Mouse (Mus musculus): ENCODE measurements around the gene Cd300lf.

Cd300lf gene

DNA sequence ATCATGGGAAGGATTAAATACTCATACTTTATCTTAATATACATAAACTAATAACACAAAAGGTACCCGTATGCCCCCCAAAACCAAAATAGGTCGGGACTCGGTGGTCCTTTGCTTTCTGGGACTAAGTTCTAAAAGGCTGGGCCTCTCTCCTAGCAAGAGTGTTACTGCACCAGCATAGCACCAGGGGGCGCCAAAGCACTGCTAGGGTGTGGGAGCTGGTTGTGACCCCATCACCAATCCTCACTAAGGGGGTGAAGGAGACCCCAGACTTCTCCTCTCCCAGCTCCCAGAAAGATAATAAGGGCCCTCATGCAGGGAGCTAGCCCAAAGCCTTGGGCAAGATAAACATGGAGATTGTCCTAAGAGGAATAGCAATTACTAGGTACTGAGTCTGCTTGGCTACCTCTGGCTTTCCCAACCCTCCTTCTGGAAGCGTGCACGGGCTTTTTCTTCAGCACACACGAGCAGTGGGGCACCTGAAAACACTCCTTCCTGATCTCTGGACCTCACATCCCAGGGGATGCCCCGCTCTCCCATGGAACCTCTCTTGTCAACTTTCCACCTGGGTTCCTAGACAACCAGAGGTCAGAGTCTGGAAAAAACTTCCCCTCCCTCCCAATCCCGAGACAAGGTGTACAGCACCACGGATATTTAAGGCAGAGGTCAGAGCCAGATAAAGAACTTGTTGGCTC lies 27.2 kb upstream of the Cd300lf start:
- peak in 1 of 2 experiments; percentile 65 for DNase-seq (ENCODE audit: low spot score in 2 of 2)

DNA sequence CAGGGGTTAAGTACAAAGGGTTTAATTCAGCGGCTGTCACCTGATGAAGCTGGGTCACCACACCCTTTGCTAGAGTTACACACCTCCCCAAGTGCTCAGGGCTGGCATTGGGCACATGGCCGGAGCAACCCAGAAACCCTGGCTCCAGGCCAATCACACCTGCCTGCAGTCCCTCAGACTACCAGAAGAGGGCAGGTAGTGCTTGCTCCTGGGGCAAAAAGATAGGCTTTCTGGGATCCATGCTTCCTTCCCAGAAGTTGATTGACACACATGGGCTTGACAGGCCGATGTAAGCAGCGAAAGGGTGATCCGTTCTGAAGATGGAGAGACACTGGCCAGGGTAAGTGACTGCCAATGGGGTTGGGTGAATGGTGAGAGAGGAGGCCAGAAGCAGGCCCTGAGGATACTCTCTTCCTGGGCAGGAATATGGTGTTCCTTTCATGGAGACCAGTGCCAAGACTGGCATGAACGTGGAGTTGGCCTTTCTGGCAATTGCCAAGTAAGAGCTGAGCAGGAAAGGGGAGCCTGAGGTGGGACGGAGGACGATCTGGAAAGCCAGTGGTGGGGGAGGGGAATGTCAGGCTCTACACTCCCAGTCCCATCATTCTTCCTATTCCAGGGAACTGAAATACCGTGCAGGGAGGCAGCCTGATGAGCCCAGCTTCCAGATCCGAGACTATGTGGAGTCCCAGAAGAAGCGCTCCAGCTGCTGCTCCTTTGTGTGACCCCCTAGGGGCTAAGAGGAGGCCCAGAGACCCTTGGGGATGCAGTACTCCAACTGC lies 26.4 kb upstream of the Cd300lf start:
- peak; percentile 57 to 71 for DNase-seq (ENCODE audit: low spot score in 2 of 2)

DNA sequence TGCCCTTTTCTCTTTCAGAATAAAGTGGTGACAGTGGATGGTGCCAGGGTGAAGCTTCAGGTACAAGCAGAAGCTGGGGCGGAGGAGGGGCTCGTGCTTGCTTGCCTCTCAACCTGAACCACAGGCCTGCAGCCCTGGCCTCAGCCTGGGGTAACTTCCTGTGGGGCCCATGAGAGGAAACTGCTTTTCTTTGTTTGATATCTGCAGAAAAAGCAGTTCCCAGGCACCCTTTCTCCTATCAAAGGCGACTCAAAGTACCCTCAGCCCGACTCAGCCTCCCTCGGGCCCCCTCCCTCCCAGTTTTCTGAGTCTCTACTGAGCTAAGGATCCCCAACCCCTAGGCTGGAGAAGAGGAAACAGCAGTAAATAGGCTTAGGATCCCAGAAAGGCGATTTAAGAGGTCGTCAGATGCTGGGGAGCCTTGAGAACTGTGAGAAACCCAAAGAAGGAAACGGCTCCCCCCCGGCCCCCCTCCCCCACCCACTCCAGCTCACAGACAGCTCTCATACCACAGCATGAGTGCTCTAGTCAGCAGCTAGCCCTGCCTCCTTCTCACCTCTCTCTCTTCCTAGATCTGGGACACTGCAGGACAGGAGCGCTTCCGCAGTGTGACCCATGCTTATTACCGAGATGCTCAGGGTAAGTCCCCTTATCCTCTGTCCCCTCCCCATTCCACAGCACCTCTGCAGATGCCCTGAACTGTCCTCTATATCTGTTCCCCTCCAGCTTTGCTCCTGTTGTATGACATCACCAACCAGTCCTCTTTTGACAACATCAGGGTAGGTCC lies 24.3 kb upstream of the Cd300lf start:
- DNase-seq (ENCODE audit: low spot score in 2 of 2), result no peak

GRCm38 (mm10) chr11:115155053-115155634 lies 21.4 kb upstream of the Cd300lf start:
- no peak for DNase-seq (ENCODE audit: low spot score in 2 of 2)

GRCm38 (mm10) chr11:115153699-115154292 lies 20.0 kb upstream of the Cd300lf start:
- DNase-seq (ENCODE audit: low spot score in 2 of 2), result peak; percentile 56 to 67

- DNase-seq (ENCODE audit: low spot score in 2 of 2), result no peak
These were observed 19.3 kb upstream of the Cd300lf start for GRCm38 (mm10) chr11:115153088-115153487.

GRCm38 (mm10) chr11:115151755-115152429 lies 18.1 kb upstream of the Cd300lf start:
- DNase-seq (ENCODE audit: low spot score in 2 of 2), result no peak

- DNase-seq (ENCODE audit: low spot score in 2 of 2), result no peak
These were observed 17.0 kb upstream of the Cd300lf start for GRCm38 (mm10) chr11:115150741-115151254.

DNA sequence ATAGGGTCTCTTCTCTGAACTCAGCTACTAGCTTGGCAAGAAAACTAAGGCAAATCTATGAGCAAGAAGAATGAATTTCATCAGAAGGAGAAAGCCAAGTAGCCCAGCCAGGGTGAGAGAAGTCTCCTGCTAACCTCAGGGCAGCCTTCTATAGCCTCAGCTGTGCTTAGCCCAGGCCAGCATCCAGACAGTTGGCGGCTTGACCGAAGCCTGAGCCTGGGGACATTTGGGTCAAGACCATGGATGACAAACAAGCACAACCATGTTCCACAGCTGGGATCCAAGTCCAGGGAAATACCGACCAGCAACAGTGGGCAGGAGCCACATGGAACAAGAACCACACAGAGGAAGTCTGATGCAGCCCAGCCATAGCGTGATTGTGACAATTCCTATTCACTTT lies 14.0 kb upstream of the Cd300lf start:
- no peak for DNase-seq (ENCODE audit: low spot score in 2 of 2)

GRCm38 (mm10) chr11:115141970-115142369 lies 8.2 kb upstream of the Cd300lf start:
- DNase-seq (ENCODE audit: low spot score in 2 of 2), result no peak

DNA sequence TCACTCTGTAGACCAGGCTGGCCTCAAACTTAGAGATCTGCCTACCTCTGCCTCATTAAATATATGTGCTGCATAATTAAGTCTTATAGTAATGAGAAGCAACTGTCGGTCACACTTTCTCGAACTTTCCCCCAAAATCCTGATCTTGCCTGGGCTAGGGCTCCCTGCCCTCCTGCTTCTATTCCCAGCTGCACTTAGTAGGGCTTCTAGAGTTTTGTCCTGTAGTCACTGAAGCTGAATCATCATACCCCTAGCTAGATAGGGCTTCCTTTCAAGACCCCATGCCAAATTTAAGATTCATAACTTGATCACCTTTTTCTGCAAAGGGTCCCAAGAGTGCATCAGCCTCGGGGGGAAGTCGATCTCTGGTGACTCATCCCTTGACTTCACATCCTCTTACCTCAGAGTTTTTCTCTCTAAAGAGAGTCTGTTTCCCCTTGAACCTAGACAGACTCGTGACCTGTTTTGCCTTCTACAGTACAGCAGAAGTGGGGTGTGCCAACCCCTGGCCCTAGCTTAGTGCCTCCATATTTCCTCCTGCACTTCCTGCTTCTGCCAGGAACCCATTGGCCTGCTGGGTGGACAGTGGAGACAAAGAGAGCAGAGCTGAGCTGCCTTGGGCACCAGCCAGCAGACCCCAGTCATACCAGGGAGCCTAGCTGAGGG lies 4.9 kb upstream of the Cd300lf start:
- DNase-seq (ENCODE audit: low spot score in 2 of 2), result no peak

DNA sequence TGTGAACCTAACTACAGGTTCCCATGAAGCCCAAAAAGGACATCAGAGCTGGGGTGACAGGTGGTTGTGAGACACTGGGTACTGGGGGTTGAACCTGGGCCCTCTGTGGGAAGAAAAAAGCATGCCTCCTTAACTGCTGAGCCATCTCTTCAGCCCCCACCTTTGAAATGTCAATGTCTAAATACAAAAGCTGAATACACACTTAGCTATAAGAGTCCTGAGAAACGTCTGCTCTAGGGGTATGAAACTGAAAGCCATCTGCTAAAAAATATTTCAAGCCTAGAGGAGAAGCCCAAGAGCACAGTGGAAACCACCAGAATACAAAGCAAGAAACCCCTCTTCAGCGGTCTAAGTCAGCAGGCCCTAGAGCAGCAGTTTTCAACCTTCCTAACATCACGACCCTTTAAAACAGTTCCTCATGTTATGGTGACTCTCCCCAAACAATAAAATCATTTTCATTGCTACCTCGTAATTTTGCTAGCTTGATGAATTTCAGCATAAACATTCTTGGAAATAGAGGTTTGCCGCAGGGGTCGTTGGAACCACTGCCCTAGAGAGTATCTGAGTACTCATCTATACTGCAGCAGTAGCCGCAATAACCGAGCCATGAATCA lies 1.9 kb downstream of the Cd300lf start:
- no peak for DNase-seq (ENCODE audit: low spot score in 2 of 2)

GRCm38 (mm10) chr11:115129508-115130126 lies 4.2 kb downstream of the Cd300lf start:
- no peak for DNase-seq (ENCODE audit: low spot score in 2 of 2)

GRCm38 (mm10) chr11:115128483-115128882 lies 5.3 kb downstream of the Cd300lf start:
- no peak for DNase-seq (ENCODE audit: low spot score in 2 of 2)

- peak in 1 of 2 experiments; percentile 5 for DNase-seq (ENCODE audit: low spot score in 2 of 2)
These were observed 14.4 kb downstream of the Cd300lf start for GRCm38 (mm10) chr11:115119409-115119808.

GRCm38 (mm10) chr11:115112196-115112595 lies 21.6 kb downstream of the Cd300lf start:
- no peak for DNase-seq (ENCODE audit: low spot score in 2 of 2)

GRCm38 (mm10) chr11:115110271-115110670 lies 23.5 kb downstream of the Cd300lf start:
- DNase-seq (ENCODE audit: low spot score in 2 of 2), result no peak

GRCm38 (mm10) chr11:115108176-115108575 lies 25.6 kb downstream of the Cd300lf start:
- DNase-seq (ENCODE audit: low spot score in 2 of 2), result no peak

- no peak for DNase-seq (ENCODE audit: low spot score in 2 of 2)
These were observed 26.3 kb downstream of the Cd300lf start for GRCm38 (mm10) chr11:115107403-115107916.

Measured in heart, adult 9 months (tissue).